Mouse (Mus musculus): ENCODE measurements at regions not wholly inside any gene's neighbourhood (a gene's known extent, or its start where the extent isn't known, plus 50 kb on each side); places are given as distances from the start of the nearest gene placed in this dataset.

- intact Hi-C loops (cut with DNase I): no loop called here
Measured at GRCm38 (mm10) chr7:135939341-135939740, 223.2 kb upstream of the Mki67 start.

GRCm38 (mm10) chr7:135942826-135943225 is 226.7 kb upstream of the Mki67 start:
- TF ChIP-seq POLR2A (IDR thresholded peaks at IDR 0.05; ENCODE audit: insufficient read depth, low read depth, low read length) (no peak), EP300 (IDR thresholded peaks at IDR 0.05; ENCODE audit: insufficient read depth, low read depth, low read length) (no peak), CTCF (IDR thresholded peaks at IDR 0.05) (no peak)
- DNase-seq: no peak
- no peaks in the 10 kb centered on the region for H3K36me3 ChIP-seq (ENCODE audit: control insufficient read depth, insufficient read depth, low read length)
- H3K27ac ChIP-seq: no peak overlapping the region
- no peaks in the 10 kb centered on the region for H3K27me3 ChIP-seq (ENCODE audit: control insufficient read depth, insufficient read depth, low read length)
- WGBS: 87% methylated on average over 2 of the region's 2 CpGs
- no peak overlapping the region for H3K4me3 ChIP-seq
- no peaks in the 10 kb centered on the region for H3K79me2 ChIP-seq (replicated peaks; ENCODE audit: control insufficient read depth, insufficient read depth, low read length)
- intact Hi-C loops (cut with DNase I): no loop called here
- no peak overlapping the region for H3K9ac ChIP-seq (ENCODE audit: low read depth, low read length)
- H3K4me1 ChIP-seq (ENCODE audit: control insufficient read depth, insufficient read depth, low read length): no peaks in the 10 kb centered on the region

More at GRCm38 (mm10) chr7:135939341-135939740, 223.2 kb upstream of the Mki67 start:
- 84% methylated on average over 5 of the region's 5 CpGs for WGBS
- no peak for DNase-seq
- H3K9ac ChIP-seq (ENCODE audit: low read depth, low read length): no peak overlapping the region
- no peak overlapping the region for H3K27ac ChIP-seq
- no peak for TF ChIP-seq EP300 (IDR thresholded peaks at IDR 0.05; ENCODE audit: insufficient read depth, low read depth, low read length)
- no peak for TF ChIP-seq CTCF (IDR thresholded peaks at IDR 0.05)
- TF ChIP-seq POLR2A (IDR thresholded peaks at IDR 0.05; ENCODE audit: insufficient read depth, low read depth, low read length): no peak
- 0 out of 2 replicates have a peak, but pooled peaks cover 2% of the 10 kb centered on the region for H3K4me1 ChIP-seq (ENCODE audit: control insufficient read depth, insufficient read depth, low read length)
- H3K27me3 ChIP-seq (ENCODE audit: control insufficient read depth, insufficient read depth, low read length): no peaks in the 10 kb centered on the region
- no peak overlapping the region for H3K4me3 ChIP-seq
- no peaks in the 10 kb centered on the region for H3K79me2 ChIP-seq (replicated peaks; ENCODE audit: control insufficient read depth, insufficient read depth, low read length)
- no peaks in the 10 kb centered on the region; the same call in 1 of the 2 replicates for H3K36me3 ChIP-seq (ENCODE audit: control insufficient read depth, insufficient read depth, low read length)

- Histone ChIP-seq H3K36me3 (ENCODE audit: control insufficient read depth, insufficient read depth, low read length) (no peaks in the 10 kb centered on the region), H3K27ac (no peak overlapping the region), H3K9ac (ENCODE audit: low read depth, low read length) (no peak overlapping the region), H3K79me2 (replicated peaks; ENCODE audit: control insufficient read depth, insufficient read depth, low read length) (no peaks in the 10 kb centered on the region), H3K27me3 (ENCODE audit: control insufficient read depth, insufficient read depth, low read length) (no peaks in the 10 kb centered on the region), H3K4me3 (no peak overlapping the region), H3K4me1 (ENCODE audit: control insufficient read depth, insufficient read depth, low read length) (no peaks in the 10 kb centered on the region)
- no peak for TF ChIP-seq POLR2A (IDR thresholded peaks at IDR 0.05; ENCODE audit: insufficient read depth, low read depth, low read length)
- TF ChIP-seq EP300 (IDR thresholded peaks at IDR 0.05; ENCODE audit: insufficient read depth, low read depth, low read length): no peak
- no peak for TF ChIP-seq CTCF (IDR thresholded peaks at IDR 0.05)
- DNase-seq: no peak
- intact Hi-C loops (cut with DNase I): loop anchor here (5.0 kb wide), 1 partner anchor 94 kb away; no protein-coding TSS in a partner anchor
- 78% methylated on average over 5 of the region's 5 CpGs for WGBS
Measured at GRCm38 (mm10) chr7:135946071-135946646, 230.0 kb upstream of the Mki67 start.

- H3K9ac ChIP-seq (ENCODE audit: low read depth, low read length): no peak overlapping the region
- H3K4me1 ChIP-seq (ENCODE audit: control insufficient read depth, insufficient read depth, low read length): peaks cover under 1% of the 10 kb centered on the region; the same call in 1 of the 2 replicates
- no peaks in the 10 kb centered on the region for H3K27me3 ChIP-seq (ENCODE audit: control insufficient read depth, insufficient read depth, low read length)
- 45% methylated on average over 8 of the region's 8 CpGs for WGBS
- intact Hi-C loops (cut with DNase I): no loop called here
- no peak overlapping the region for H3K4me3 ChIP-seq
- TF ChIP-seq POLR2A (IDR thresholded peaks at IDR 0.05; ENCODE audit: insufficient read depth, low read depth, low read length) (no peak), EP300 (IDR thresholded peaks at IDR 0.05; ENCODE audit: insufficient read depth, low read depth, low read length) (no peak), CTCF (IDR thresholded peaks at IDR 0.05) (no peak)
- peak; percentile 24 to 36 for DNase-seq
- H3K27ac ChIP-seq: no peak overlapping the region
- no peaks in the 10 kb centered on the region for H3K79me2 ChIP-seq (replicated peaks; ENCODE audit: control insufficient read depth, insufficient read depth, low read length)
- no peaks in the 10 kb centered on the region for H3K36me3 ChIP-seq (ENCODE audit: control insufficient read depth, insufficient read depth, low read length)
Measured at GRCm38 (mm10) chr7:135961026-135961425, 244.9 kb upstream of the Mki67 start.

GRCm38 (mm10) chr7:135965528-135965927 is 249.4 kb upstream of the Mki67 start:
- Histone ChIP-seq H3K27me3 (ENCODE audit: control insufficient read depth, insufficient read depth, low read length) (no peaks in the 10 kb centered on the region), H3K36me3 (ENCODE audit: control insufficient read depth, insufficient read depth, low read length) (no peaks in the 10 kb centered on the region), H3K27ac (no peak overlapping the region), H3K4me3 (no peak overlapping the region), H3K9ac (ENCODE audit: low read depth, low read length) (no peak overlapping the region), H3K79me2 (replicated peaks; ENCODE audit: control insufficient read depth, insufficient read depth, low read length) (no peaks in the 10 kb centered on the region), H3K4me1 (ENCODE audit: control insufficient read depth, insufficient read depth, low read length) (peaks cover 3% of the 10 kb centered on the region; the same call in 1 of the 2 replicates)
- 85% methylated on average over 6 of the region's 6 CpGs for WGBS
- no peak for TF ChIP-seq EP300 (IDR thresholded peaks at IDR 0.05; ENCODE audit: insufficient read depth, low read depth, low read length)
- no peak for TF ChIP-seq POLR2A (IDR thresholded peaks at IDR 0.05; ENCODE audit: insufficient read depth, low read depth, low read length)
- no peak for TF ChIP-seq CTCF (IDR thresholded peaks at IDR 0.05)
- intact Hi-C loops (cut with DNase I): no loop called here
- no peak for DNase-seq

- 25% methylated on average over 4 of the region's 4 CpGs for WGBS
- no peak for TF ChIP-seq CTCF (IDR thresholded peaks at IDR 0.05)
- TF ChIP-seq POLR2A (IDR thresholded peaks at IDR 0.05; ENCODE audit: insufficient read depth, low read depth, low read length): no peak
- no peak for TF ChIP-seq EP300 (IDR thresholded peaks at IDR 0.05; ENCODE audit: insufficient read depth, low read depth, low read length)
- Histone ChIP-seq H3K27me3 (ENCODE audit: control insufficient read depth, insufficient read depth, low read length) (no peaks in the 10 kb centered on the region), H3K4me3 (no peak overlapping the region), H3K27ac (no peak overlapping the region), H3K79me2 (replicated peaks; ENCODE audit: control insufficient read depth, insufficient read depth, low read length) (no peaks in the 10 kb centered on the region), H3K4me1 (ENCODE audit: control insufficient read depth, insufficient read depth, low read length) (peaks cover 3% of the 10 kb centered on the region; the same call in 1 of the 2 replicates), H3K9ac (ENCODE audit: low read depth, low read length) (no peak overlapping the region), H3K36me3 (ENCODE audit: control insufficient read depth, insufficient read depth, low read length) (no peaks in the 10 kb centered on the region)
- intact Hi-C loops (cut with DNase I): no loop called here
- DNase-seq: no peak
Measured at GRCm38 (mm10) chr7:135966231-135966630, 250.1 kb upstream of the Mki67 start.
